Mouse (Mus musculus) megakaryocyte, embryonic 14.5 days (primary cell): ENCODE results near the gene Pax6.

Experiments
- FLI1 ChIP-seq: IDR thresholded peaks from 2 replicates; pipeline ENCODE4 v1.6.1; 2012; ENCODE audit warnings: low read length, inconsistent platforms, mixed read lengths
- GATA1 ChIP-seq: IDR thresholded peaks from 3 replicates; pipeline ENCODE4 v1.6.1; 2012; ENCODE audit warnings: mixed read lengths, low read length, inconsistent platforms, borderline replicate concordance

- no peak for TF ChIP-seq GATA1
- TF ChIP-seq FLI1: no peak
Observed at GRCm38 (mm10) chr2:105666763-105667625, 1.7 kb upstream of the Pax6 start.
